Mouse (Mus musculus): ENCODE results near the gene Lnx2. TPM values are rescaled to one million over a fixed set of nuclear protein-coding genes. Genes with fewer than 3 reads are reported as not detected.

Gene Lnx2
- polyA plus RNA-seq, 1 experiment from 2014 or later, result 9.3 TPM

DNA sequence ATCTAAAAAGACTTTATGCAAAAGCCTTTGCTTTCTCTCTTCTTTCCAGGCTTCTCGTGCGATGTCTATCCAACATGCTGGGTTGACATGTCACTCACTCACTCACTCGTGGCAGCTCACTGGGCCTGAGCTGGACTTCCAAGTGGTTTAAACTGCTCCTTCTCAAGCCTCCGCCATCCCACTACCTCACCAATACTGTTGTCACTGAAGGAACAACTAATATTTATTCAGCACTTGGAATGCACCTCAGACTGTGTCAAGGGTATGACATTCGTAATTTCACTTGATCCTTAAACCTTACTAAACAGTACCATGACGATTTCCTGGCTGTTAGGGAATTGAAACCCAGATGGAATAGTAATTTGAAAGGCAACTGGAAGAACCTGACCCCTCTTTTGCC, 2.6 kb downstream of the Lnx2 start:
- H3K27me3 ChIP-seq (ENCODE audit: control insufficient read depth, insufficient read depth, low read length), result no peaks in the 10 kb centered on the region
- H3K4me3 ChIP-seq (ENCODE audit: low read depth, low read length), result no peak overlapping the region
- WGBS, result 77% methylated on average over 6 of the region's 6 CpGs
- DNase-seq (ENCODE audit: low spot score) (no peak), ATAC-seq (ENCODE audit: low FRiP score, low TSS enrichment) (no peak)
- H3K9me3 ChIP-seq (ENCODE audit: control insufficient read depth, low read length), result no peaks in the 10 kb centered on the region
- no peak overlapping the region for H3K9ac ChIP-seq (ENCODE audit: low read length)
- peak overlapping the region; percentile 95; the same call in 1 of the 2 replicates for H3K27ac ChIP-seq (replicated peaks)
- peaks cover 10% of the 10 kb centered on the region for H3K4me1 ChIP-seq (replicated peaks; ENCODE audit: control insufficient read depth, insufficient read depth)
- no peak for TF ChIP-seq CTCF (IDR thresholded peaks at IDR 0.05; ENCODE audit: low read depth)
- H3K4me2 ChIP-seq (replicated peaks; ENCODE audit: low read depth), result no peak overlapping the region
- H3K36me3 ChIP-seq (ENCODE audit: control insufficient read depth, insufficient read depth, low read length), result no peaks in the 10 kb centered on the region

DNA sequence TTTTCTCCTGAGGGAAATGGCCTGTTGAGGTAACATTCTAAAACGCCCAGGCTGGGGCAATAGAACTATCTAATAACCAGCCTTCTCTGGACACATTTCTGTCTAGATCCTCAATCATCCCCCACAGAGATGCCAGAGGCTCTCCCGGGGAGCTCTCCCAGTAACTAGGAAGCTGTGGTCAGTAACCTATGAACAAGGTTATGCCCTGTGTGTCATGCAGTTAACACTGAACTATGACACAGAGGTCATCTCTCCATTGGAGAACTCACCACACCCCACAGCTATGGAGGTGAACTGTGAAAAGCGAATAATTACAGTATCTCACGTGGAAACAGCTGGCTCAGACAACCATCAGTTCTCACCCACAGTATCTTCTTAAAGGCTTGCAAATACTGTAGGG, 4.5 kb downstream of the Lnx2 start:
- Histone ChIP-seq H3K4me2 (replicated peaks; ENCODE audit: low read depth) (no peak overlapping the region), H3K4me1 (replicated peaks; ENCODE audit: control insufficient read depth, insufficient read depth) (peaks cover 10% of the 10 kb centered on the region), H3K9me3 (ENCODE audit: control insufficient read depth, low read length) (no peaks in the 10 kb centered on the region), H3K9ac (ENCODE audit: low read length) (no peak overlapping the region), H3K27me3 (ENCODE audit: control insufficient read depth, insufficient read depth, low read length) (no peaks in the 10 kb centered on the region), H3K27ac (replicated peaks) (no peak overlapping the region), H3K4me3 (ENCODE audit: low read depth, low read length) (no peak overlapping the region), H3K36me3 (ENCODE audit: control insufficient read depth, insufficient read depth, low read length) (no peaks in the 10 kb centered on the region)
- 65% methylated on average over 4 of the region's 4 CpGs for WGBS
- ATAC-seq (ENCODE audit: low FRiP score, low TSS enrichment) (no peak), DNase-seq (ENCODE audit: low spot score) (no peak)
- TF ChIP-seq CTCF (IDR thresholded peaks at IDR 0.05; ENCODE audit: low read depth) (no peak), EP300 (optimal IDR thresholded peaks at IDR 0.05) (no peak)

- Histone ChIP-seq H3K9me3 (ENCODE audit: control insufficient read depth, low read length) (no peaks in the 10 kb centered on the region), H3K27me3 (ENCODE audit: control insufficient read depth, insufficient read depth, low read length) (no peaks in the 10 kb centered on the region), H3K4me1 (replicated peaks; ENCODE audit: control insufficient read depth, insufficient read depth) (peaks cover 10% of the 10 kb centered on the region), H3K4me2 (replicated peaks; ENCODE audit: low read depth) (no peak overlapping the region), H3K36me3 (ENCODE audit: control insufficient read depth, insufficient read depth, low read length) (no peaks in the 10 kb centered on the region), H3K4me3 (ENCODE audit: low read depth, low read length) (no peak overlapping the region), H3K27ac (replicated peaks) (peak overlapping the region; percentile 74), H3K9ac (ENCODE audit: low read length) (no peak overlapping the region)
- DNase-seq (ENCODE audit: low spot score) (no peak), ATAC-seq (ENCODE audit: low FRiP score, low TSS enrichment) (no peak; the same call in 1 of the 2 replicates)
- TF ChIP-seq EP300 (optimal IDR thresholded peaks at IDR 0.05), result no peak
- no peak for TF ChIP-seq CTCF (IDR thresholded peaks at IDR 0.05; ENCODE audit: low read depth)
- WGBS, result 68% methylated on average over 16 of the region's 16 CpGs
These were observed 5.4 kb downstream of the Lnx2 start for GRCm38 (mm10) chr5:147070791-147071516.

DNA sequence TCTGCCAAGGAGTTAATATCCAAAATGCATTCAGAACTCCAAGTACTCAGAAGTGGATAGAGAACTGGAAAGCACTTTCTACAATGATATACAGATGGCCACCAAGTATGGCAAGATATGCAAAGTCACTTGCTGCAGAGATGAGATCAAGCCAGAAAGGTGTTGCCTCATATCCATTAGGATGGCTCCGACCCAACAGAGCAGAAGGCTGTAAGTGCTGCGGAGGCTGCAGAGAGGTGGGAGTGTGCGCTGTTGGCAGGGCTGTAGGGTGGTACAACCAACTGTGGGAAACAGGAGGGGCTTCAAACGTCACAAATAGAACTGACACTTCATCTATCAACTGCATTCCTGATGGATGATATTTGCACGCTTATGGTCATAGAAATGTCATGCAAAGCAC, 7.5 kb downstream of the Lnx2 start:
- Histone ChIP-seq H3K4me1 (replicated peaks; ENCODE audit: control insufficient read depth, insufficient read depth) (peaks cover 4% of the 10 kb centered on the region), H3K36me3 (ENCODE audit: control insufficient read depth, insufficient read depth, low read length) (no peaks in the 10 kb centered on the region), H3K9me3 (ENCODE audit: control insufficient read depth, low read length) (no peaks in the 10 kb centered on the region), H3K9ac (ENCODE audit: low read length) (no peak overlapping the region), H3K27me3 (ENCODE audit: control insufficient read depth, insufficient read depth, low read length) (no peaks in the 10 kb centered on the region), H3K27ac (replicated peaks) (no peak overlapping the region), H3K4me2 (replicated peaks; ENCODE audit: low read depth) (no peak overlapping the region), H3K4me3 (ENCODE audit: low read depth, low read length) (no peak overlapping the region)
- DNase-seq (ENCODE audit: low spot score) (no peak), ATAC-seq (ENCODE audit: low FRiP score, low TSS enrichment) (no peak; the same call in 1 of the 2 replicates)
- TF ChIP-seq EP300 (optimal IDR thresholded peaks at IDR 0.05), result no peak
- no peak for TF ChIP-seq CTCF (IDR thresholded peaks at IDR 0.05; ENCODE audit: low read depth)
- 55% methylated on average over 5 of the region's 5 CpGs for WGBS

GRCm38 (mm10) chr5:147066965-147067364, 9.4 kb downstream of the Lnx2 start:
- Histone ChIP-seq H3K9me3 (ENCODE audit: control insufficient read depth, low read length) (no peaks in the 10 kb centered on the region), H3K36me3 (ENCODE audit: control insufficient read depth, insufficient read depth, low read length) (no peaks in the 10 kb centered on the region), H3K27me3 (ENCODE audit: control insufficient read depth, insufficient read depth, low read length) (no peaks in the 10 kb centered on the region), H3K4me1 (replicated peaks; ENCODE audit: control insufficient read depth, insufficient read depth) (peaks cover 1% of the 10 kb centered on the region), H3K4me2 (replicated peaks; ENCODE audit: low read depth) (no peak overlapping the region), H3K27ac (replicated peaks) (no peak overlapping the region), H3K9ac (ENCODE audit: low read length) (no peak overlapping the region), H3K4me3 (ENCODE audit: low read depth, low read length) (no peak overlapping the region)
- no peak for TF ChIP-seq CTCF (IDR thresholded peaks at IDR 0.05; ENCODE audit: low read depth)
- TF ChIP-seq EP300 (optimal IDR thresholded peaks at IDR 0.05), result no peak
- 31% methylated on average over 5 of the region's 5 CpGs for WGBS
- ATAC-seq (ENCODE audit: low FRiP score, low TSS enrichment) (no peak), DNase-seq (ENCODE audit: low spot score) (no peak)

- DNase-seq (ENCODE audit: low spot score) (no peak), ATAC-seq (ENCODE audit: low FRiP score, low TSS enrichment) (no peak)
- Histone ChIP-seq H3K9me3 (ENCODE audit: control insufficient read depth, low read length) (no peaks in the 10 kb centered on the region), H3K4me1 (replicated peaks; ENCODE audit: control insufficient read depth, insufficient read depth) (no peaks in the 10 kb centered on the region; the same call in 1 of the 2 replicates), H3K27me3 (ENCODE audit: control insufficient read depth, insufficient read depth, low read length) (no peaks in the 10 kb centered on the region), H3K4me2 (replicated peaks; ENCODE audit: low read depth) (no peak overlapping the region), H3K27ac (replicated peaks) (no peak overlapping the region), H3K4me3 (ENCODE audit: low read depth, low read length) (no peak overlapping the region), H3K9ac (ENCODE audit: low read length) (no peak overlapping the region), H3K36me3 (ENCODE audit: control insufficient read depth, insufficient read depth, low read length) (no peaks in the 10 kb centered on the region)
- TF ChIP-seq EP300 (optimal IDR thresholded peaks at IDR 0.05), result no peak
- TF ChIP-seq CTCF (IDR thresholded peaks at IDR 0.05; ENCODE audit: low read depth), result no peak
- 60% methylated on average over 4 of the region's 4 CpGs for WGBS
These were observed 10.3 kb downstream of the Lnx2 start for GRCm38 (mm10) chr5:147066129-147066528.
